Mouse (Mus musculus): ENCODE data around the gene Lbr. TPM values are rescaled to one million over a fixed set of nuclear protein-coding genes. Genes with fewer than 3 reads are reported as not detected.

Lbr gene
- polyA plus RNA-seq, 1 experiment from 2014 or later = 211 TPM

GRCm38 (mm10) chr1:181848210-181848609 lies 5.4 kb upstream of the Lbr start:
- Histone ChIP-seq H3K4me3 (ENCODE audit: low read depth, low read length) (no peak overlapping the region), H3K9me3 (ENCODE audit: control insufficient read depth, low read length) (no peaks in the 10 kb centered on the region), H3K36me3 (ENCODE audit: control insufficient read depth, insufficient read depth, low read length) (no peaks in the 10 kb centered on the region), H3K27me3 (ENCODE audit: control insufficient read depth, insufficient read depth, low read length) (no peaks in the 10 kb centered on the region), H3K4me1 (replicated peaks; ENCODE audit: control insufficient read depth, insufficient read depth, low read length) (0 out of 2 replicates have a peak, but pooled peaks cover 2% of the 10 kb centered on the region), H3K4me2 (ENCODE audit: low read depth, low read length, severe bottlenecking) (no peak overlapping the region), H3K9ac (ENCODE audit: low read length) (no peak overlapping the region), H3K27ac (ENCODE audit: low read depth, low read length) (no peak overlapping the region)
- 95% methylated on average over 1 of the region's 1 CpGs for WGBS
- DNase-seq (ENCODE audit: low spot score) (no peak), ATAC-seq (replicated peaks; ENCODE audit: low FRiP score) (no peak)

GRCm38 (mm10) chr1:181847396-181847795 lies 4.5 kb upstream of the Lbr start:
- 89% methylated on average over 3 of the region's 3 CpGs for WGBS
- H3K27me3 ChIP-seq (ENCODE audit: control insufficient read depth, insufficient read depth, low read length) = no peaks in the 10 kb centered on the region
- H3K36me3 ChIP-seq (ENCODE audit: control insufficient read depth, insufficient read depth, low read length) = no peaks in the 10 kb centered on the region
- H3K9me3 ChIP-seq (ENCODE audit: control insufficient read depth, low read length) = no peaks in the 10 kb centered on the region
- ATAC-seq (replicated peaks; ENCODE audit: low FRiP score) (no peak), DNase-seq (ENCODE audit: low spot score) (no peak)
- no peak overlapping the region for H3K27ac ChIP-seq (ENCODE audit: low read depth, low read length)
- H3K4me1 ChIP-seq (replicated peaks; ENCODE audit: control insufficient read depth, insufficient read depth, low read length) = 0 out of 2 replicates have a peak, but pooled peaks cover 2% of the 10 kb centered on the region
- H3K4me3 ChIP-seq (ENCODE audit: low read depth, low read length) = no peak overlapping the region
- no peak overlapping the region for H3K9ac ChIP-seq (ENCODE audit: low read length)
- H3K4me2 ChIP-seq (ENCODE audit: low read depth, low read length, severe bottlenecking) = no peak overlapping the region

GRCm38 (mm10) chr1:181845767-181846166 lies 2.9 kb upstream of the Lbr start:
- Histone ChIP-seq H3K36me3 (ENCODE audit: control insufficient read depth, insufficient read depth, low read length) (no peaks in the 10 kb centered on the region), H3K4me2 (ENCODE audit: low read depth, low read length, severe bottlenecking) (no peak overlapping the region), H3K27me3 (ENCODE audit: control insufficient read depth, insufficient read depth, low read length) (no peaks in the 10 kb centered on the region), H3K4me3 (ENCODE audit: low read depth, low read length) (no peak overlapping the region), H3K27ac (ENCODE audit: low read depth, low read length) (no peak overlapping the region), H3K4me1 (replicated peaks; ENCODE audit: control insufficient read depth, insufficient read depth, low read length) (0 out of 2 replicates have a peak, but pooled peaks cover 2% of the 10 kb centered on the region), H3K9me3 (ENCODE audit: control insufficient read depth, low read length) (no peaks in the 10 kb centered on the region), H3K9ac (ENCODE audit: low read length) (no peak overlapping the region)
- WGBS = 96% methylated on average over 3 of the region's 3 CpGs
- ATAC-seq (replicated peaks; ENCODE audit: low FRiP score) (no peak), DNase-seq (ENCODE audit: low spot score) (no peak)

GRCm38 (mm10) chr1:181844874-181845547 lies 2.2 kb upstream of the Lbr start:
- H3K4me2 ChIP-seq (ENCODE audit: low read depth, low read length, severe bottlenecking) = no peak overlapping the region
- whole genome bisulfite sequencing = 63% methylated on average over 15 of the region's 15 CpGs
- H3K27ac ChIP-seq (ENCODE audit: low read depth, low read length) = no peak overlapping the region
- ATAC-seq (replicated peaks; ENCODE audit: low FRiP score) (no peak), DNase-seq (ENCODE audit: low spot score) (no peak)
- no peaks in the 10 kb centered on the region for H3K9me3 ChIP-seq (ENCODE audit: control insufficient read depth, low read length)
- no peaks in the 10 kb centered on the region for H3K36me3 ChIP-seq (ENCODE audit: control insufficient read depth, insufficient read depth, low read length)
- H3K9ac ChIP-seq (ENCODE audit: low read length) = no peak overlapping the region
- H3K4me3 ChIP-seq (ENCODE audit: low read depth, low read length) = no peak overlapping the region
- H3K4me1 ChIP-seq (replicated peaks; ENCODE audit: control insufficient read depth, insufficient read depth, low read length) = peaks cover 4% of the 10 kb centered on the region; the same call in 1 of the 2 replicates
- H3K27me3 ChIP-seq (ENCODE audit: control insufficient read depth, insufficient read depth, low read length) = no peaks in the 10 kb centered on the region

- peak; percentile 99 for ATAC-seq (replicated peaks; ENCODE audit: low FRiP score)
- H3K9ac ChIP-seq (ENCODE audit: low read length) = peak overlapping the region; percentile 96
- DNase-seq (ENCODE audit: low spot score) = peak; percentile 97
- H3K27ac ChIP-seq (ENCODE audit: low read depth, low read length) = peak overlapping the region; percentile 88
- under 1% methylated on average over 87 of the region's 113 CpGs for WGBS
- H3K27me3 ChIP-seq (ENCODE audit: control insufficient read depth, insufficient read depth, low read length) = no peaks in the 10 kb centered on the region
- no peaks in the 10 kb centered on the region for H3K9me3 ChIP-seq (ENCODE audit: control insufficient read depth, low read length)
- peak overlapping the region; percentile 79 for H3K4me2 ChIP-seq (ENCODE audit: low read depth, low read length, severe bottlenecking)
- H3K4me1 ChIP-seq (replicated peaks; ENCODE audit: control insufficient read depth, insufficient read depth, low read length) = peaks cover 9% of the 10 kb centered on the region; the same call in 1 of the 2 replicates
- no peaks in the 10 kb centered on the region for H3K36me3 ChIP-seq (ENCODE audit: control insufficient read depth, insufficient read depth, low read length)
- peak overlapping the region; percentile 93 for H3K4me3 ChIP-seq (ENCODE audit: low read depth, low read length)
Measured at GRCm38 (mm10) chr1:181841864-181842672, 778 bp downstream of the Lbr start.

GRCm38 (mm10) chr1:181841396-181841795 lies 1.4 kb downstream of the Lbr start:
- Histone ChIP-seq H3K9me3 (ENCODE audit: control insufficient read depth, low read length) (no peaks in the 10 kb centered on the region), H3K4me3 (ENCODE audit: low read depth, low read length) (peak overlapping the region; percentile 93), H3K27ac (ENCODE audit: low read depth, low read length) (peak overlapping the region; percentile 88), H3K9ac (ENCODE audit: low read length) (peak overlapping the region; percentile 96), H3K4me2 (ENCODE audit: low read depth, low read length, severe bottlenecking) (peak overlapping the region; percentile 79), H3K36me3 (ENCODE audit: control insufficient read depth, insufficient read depth, low read length) (peaks cover under 1% of the 10 kb centered on the region; the same call in 1 of the 2 replicates), H3K27me3 (ENCODE audit: control insufficient read depth, insufficient read depth, low read length) (no peaks in the 10 kb centered on the region), H3K4me1 (replicated peaks; ENCODE audit: control insufficient read depth, insufficient read depth, low read length) (peaks cover 9% of the 10 kb centered on the region; the same call in 1 of the 2 replicates)
- ATAC-seq (replicated peaks; ENCODE audit: low FRiP score) (no peak), DNase-seq (ENCODE audit: low spot score) (no peak)
- 1% methylated on average over 16 of the region's 16 CpGs for WGBS

GRCm38 (mm10) chr1:181839746-181840366 lies 3.0 kb downstream of the Lbr start:
- WGBS = 8% methylated on average over 6 of the region's 6 CpGs
- Histone ChIP-seq H3K27me3 (ENCODE audit: control insufficient read depth, insufficient read depth, low read length) (no peaks in the 10 kb centered on the region), H3K4me1 (replicated peaks; ENCODE audit: control insufficient read depth, insufficient read depth, low read length) (peaks cover 9% of the 10 kb centered on the region; the same call in 1 of the 2 replicates), H3K27ac (ENCODE audit: low read depth, low read length) (no peak overlapping the region), H3K4me3 (ENCODE audit: low read depth, low read length) (peak overlapping the region; percentile 93), H3K4me2 (ENCODE audit: low read depth, low read length, severe bottlenecking) (peak overlapping the region; percentile 79), H3K36me3 (ENCODE audit: control insufficient read depth, insufficient read depth, low read length) (peaks cover 11% of the 10 kb centered on the region; the same call in 1 of the 2 replicates), H3K9me3 (ENCODE audit: control insufficient read depth, low read length) (no peaks in the 10 kb centered on the region), H3K9ac (ENCODE audit: low read length) (peak overlapping the region; percentile 55)
- ATAC-seq (replicated peaks; ENCODE audit: low FRiP score) (no peak), DNase-seq (ENCODE audit: low spot score) (peak; percentile 33)

- no peak overlapping the region for H3K9ac ChIP-seq (ENCODE audit: low read length)
- peaks cover 11% of the 10 kb centered on the region; the same call in 1 of the 2 replicates for H3K36me3 ChIP-seq (ENCODE audit: control insufficient read depth, insufficient read depth, low read length)
- H3K27me3 ChIP-seq (ENCODE audit: control insufficient read depth, insufficient read depth, low read length) = no peaks in the 10 kb centered on the region
- ATAC-seq (replicated peaks; ENCODE audit: low FRiP score) (no peak), DNase-seq (ENCODE audit: low spot score) (peak; percentile 26)
- H3K4me1 ChIP-seq (replicated peaks; ENCODE audit: control insufficient read depth, insufficient read depth, low read length) = peaks cover 7% of the 10 kb centered on the region; the same call in 1 of the 2 replicates
- no peak overlapping the region for H3K27ac ChIP-seq (ENCODE audit: low read depth, low read length)
- H3K9me3 ChIP-seq (ENCODE audit: control insufficient read depth, low read length) = no peaks in the 10 kb centered on the region
- H3K4me2 ChIP-seq (ENCODE audit: low read depth, low read length, severe bottlenecking) = no peak overlapping the region
- H3K4me3 ChIP-seq (ENCODE audit: low read depth, low read length) = no peak overlapping the region
- WGBS = 85% methylated on average over 5 of the region's 5 CpGs
Measured at GRCm38 (mm10) chr1:181838111-181838510, 4.7 kb downstream of the Lbr start.

All from forebrain, embryonic 11.5 days (tissue).